Mouse (Mus musculus) intestine, postnatal 0 days (tissue): ENCODE measurements around the gene Smyd1. TPM values are rescaled to one million over a fixed set of nuclear protein-coding genes. Genes with fewer than 3 reads are reported as not detected.
"Not testable (repeated sequence)": the region's sequence is repeated elsewhere in the genome, so short reads cannot be mapped to it uniquely, and the experiment has no call there.

Experiments
- ATAC-seq: fragments of 200-750 bp; cut with Nextera tagmentation; 2 replicates; pipeline ENCODE4 v1.8.0; 2017; ENCODE audit warnings: mild to moderate bottlenecking, moderate TSS enrichment, moderate library complexity
- H3K27ac ChIP-seq: fragments of 300-500 bp; sonication (generic); 2 replicates; pipeline ENCODE4 v1.5.1; 2014; ENCODE audit warnings: mild to moderate bottlenecking, low read depth, low read length, moderate library complexity
- H3K27me3 ChIP-seq: fragments of 300-500 bp; sonication (generic); replicated peaks from 2 replicates; pipeline ENCODE4 v1.6.1; 2014; ENCODE audit warnings: low read length, mixed read lengths; ENCODE audit not compliant: control insufficient read depth, insufficient read depth
- H3K36me3 ChIP-seq: fragments of 300-500 bp; sonication (generic); 2 replicates; pipeline ENCODE4 v1.6.1; 2014; ENCODE audit warnings: mild to moderate bottlenecking, moderate library complexity; ENCODE audit not compliant: control insufficient read depth, insufficient read depth
- H3K4me1 ChIP-seq: fragments of 300-500 bp; sonication (generic); replicated peaks from 2 replicates; pipeline ENCODE4 v1.6.1; 2014; ENCODE audit warnings: antibody characterized with exemption, low read length, mixed read lengths; ENCODE audit not compliant: control insufficient read depth, insufficient read depth
- H3K4me2 ChIP-seq: fragments of 300-500 bp; sonication (generic); replicated peaks from 2 replicates; pipeline ENCODE4 v1.6.1; 2014; ENCODE audit warnings: low read depth, mild to moderate bottlenecking, moderate library complexity
- H3K4me3 ChIP-seq: fragments of 300-500 bp; sonication (generic); 2 replicates; pipeline ENCODE4 v1.5.1; 2014; ENCODE audit warnings: low read depth, low read length
- H3K9ac ChIP-seq: fragments of 300-500 bp; sonication (generic); 2 replicates; pipeline ENCODE4 v1.6.1; 2014; ENCODE audit warnings: mild to moderate bottlenecking, low read depth, low read length
- H3K9me3 ChIP-seq: fragments of 300-500 bp; sonication (generic); 2 replicates; pipeline ENCODE4 v1.6.1; 2016; ENCODE audit warnings: mixed run types; ENCODE audit not compliant: control insufficient read depth
- CTCF ChIP-seq: sonication (generic); IDR thresholded peaks from 2 replicates; pipeline ENCODE4 v1.5.1; 2016; ENCODE audit warnings: low read depth, mild to moderate bottlenecking, control low read depth, antibody characterized with exemption, moderate library complexity
- WGBS: fragments of 180-500 bp; shearing (Covaris S2); extraction: QIAGEN DNeasy Blood & Tissue Kit; methylation state at CpG from one replicate; pipeline ENCODE4 v1.1.7; 2014; 5-methylcytosine and 5-hydroxymethylcytosine counted together
- polyA plus RNA-seq: library from polyadenylated mRNA; unstranded; fragments of >200 nt; fragmentation: Nextera tagmentation; extraction: Ambion mirVana; gene quantifications from 2 replicates; pipeline ENCODE4 v1.2.1, GENCODE M21; 2015

Smyd1 gene
- polyA plus RNA-seq, 1 experiment from 2014 or later, result 0.13 TPM

DNA sequence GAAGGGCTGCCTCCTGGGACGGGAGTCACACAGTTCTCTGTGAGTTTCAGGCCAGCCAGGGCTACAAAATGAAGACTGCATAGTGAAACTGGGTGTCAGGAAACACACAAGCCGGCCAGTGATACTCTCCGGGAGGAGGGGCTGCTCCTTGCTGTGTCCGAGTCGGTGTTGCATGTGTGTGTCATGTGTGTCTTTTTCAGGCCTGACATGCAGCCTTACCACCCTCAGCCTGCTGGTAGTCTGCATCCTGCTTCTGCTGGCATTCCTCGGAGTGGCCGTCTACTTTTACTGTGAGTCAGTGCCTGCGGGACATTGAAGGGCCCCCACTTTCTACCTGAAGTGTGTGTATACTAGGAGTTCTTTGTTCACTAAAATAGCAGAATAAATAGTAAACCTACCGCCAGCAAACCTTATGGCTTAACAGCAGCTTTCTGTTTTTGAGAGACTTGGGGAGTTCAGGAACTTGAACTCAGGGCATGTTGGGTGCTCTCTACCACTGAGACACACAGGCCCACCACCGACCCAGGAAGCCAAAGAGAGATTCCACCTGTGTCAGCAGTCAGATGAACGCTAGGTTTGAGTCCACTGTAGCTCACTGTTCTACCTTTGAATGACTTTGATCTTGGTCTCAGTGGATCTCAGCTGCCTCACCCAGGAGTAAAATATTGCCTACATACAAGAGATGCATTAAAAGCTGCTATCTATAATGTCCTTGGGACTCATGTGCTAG lies 10.4 kb upstream of the Smyd1 start:
- Histone ChIP-seq H3K27me3 (no peaks in the 10 kb centered on the region), H3K4me3 (no peak overlapping the region), H3K9ac (no peak overlapping the region), H3K9me3 (no peaks in the 10 kb centered on the region), H3K27ac (no peak overlapping the region), H3K4me1 (no peaks in the 10 kb centered on the region), H3K36me3 (no peaks in the 10 kb centered on the region), H3K4me2 (no peak overlapping the region)
- 84% methylated on average over 11 of the region's 11 CpGs for WGBS
- ATAC-seq, result no peak
- no peak for TF ChIP-seq CTCF

DNA sequence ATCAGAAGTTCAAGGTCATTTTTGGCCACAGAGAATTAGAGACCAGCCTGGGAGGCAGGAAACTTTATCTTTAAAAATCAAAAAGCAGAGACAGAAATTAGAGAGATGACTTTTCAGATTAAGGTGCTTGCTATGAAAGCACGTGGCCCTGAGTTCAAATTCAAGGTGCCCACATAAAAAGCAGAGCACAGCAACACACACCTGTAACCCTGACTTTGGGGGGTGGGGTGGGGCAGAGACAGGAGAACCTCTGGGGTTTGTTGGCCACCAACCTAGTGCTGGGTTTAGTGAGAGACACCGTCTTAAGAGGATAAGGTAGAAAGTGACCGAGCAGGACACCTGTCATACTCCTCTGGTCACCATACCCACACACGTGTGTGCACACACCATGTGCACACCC lies 9.5 kb upstream of the Smyd1 start:
- not testable (repeated sequence) for H3K9me3 ChIP-seq, H3K27ac ChIP-seq, ATAC-seq, H3K9ac ChIP-seq, H3K4me1 ChIP-seq, H3K27me3 ChIP-seq, H3K36me3 ChIP-seq, H3K4me2 ChIP-seq, H3K4me3 ChIP-seq
- 79% methylated on average over 1 of the region's 4 CpGs for WGBS

DNA sequence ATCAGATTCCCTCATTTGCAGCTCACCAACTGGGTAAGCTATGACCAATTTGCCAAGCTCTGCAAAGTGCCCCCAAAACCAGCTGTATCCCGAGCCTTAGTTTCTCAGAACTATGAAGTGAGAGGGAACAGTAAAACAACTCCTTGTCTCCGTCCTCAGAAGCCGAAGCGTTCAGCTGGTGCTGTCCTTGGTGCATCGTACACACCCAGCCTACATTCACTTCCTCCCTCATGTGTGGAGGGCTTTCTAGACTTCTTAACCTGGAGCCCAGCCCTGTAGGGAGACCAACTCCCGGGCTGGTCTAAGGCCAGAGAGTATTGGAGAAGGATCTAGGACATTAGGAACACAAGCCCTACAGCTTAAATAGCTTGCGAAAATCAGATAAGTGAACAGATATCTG lies 8.5 kb upstream of the Smyd1 start:
- no peak overlapping the region for H3K4me3 ChIP-seq

DNA sequence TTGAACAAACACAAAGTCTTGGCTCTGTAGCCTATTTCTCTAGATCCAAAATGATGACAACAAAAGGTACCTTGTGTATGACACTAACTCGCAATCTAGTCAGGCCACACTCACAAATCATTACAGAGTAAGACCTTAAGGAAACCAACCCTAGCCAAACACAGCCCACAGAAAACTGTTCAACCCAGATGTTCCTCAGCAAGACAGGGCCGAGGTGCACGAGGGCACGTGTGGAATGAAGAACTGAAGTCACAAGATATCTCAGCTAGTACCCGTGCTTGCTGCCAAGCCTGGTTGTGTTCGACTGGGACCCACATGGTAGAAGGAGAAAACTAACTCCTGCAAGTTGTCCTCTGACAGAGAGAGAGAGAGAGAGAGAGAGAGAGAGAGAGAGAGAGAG lies 7.8 kb upstream of the Smyd1 start:
- H3K4me3 ChIP-seq, result no peak overlapping the region
- no peak for TF ChIP-seq CTCF
- no peak for ATAC-seq
- WGBS, result 86% methylated on average over 6 of the region's 6 CpGs
- no peaks in the 10 kb centered on the region for H3K27me3 ChIP-seq
- no peak overlapping the region for H3K9ac ChIP-seq
- H3K27ac ChIP-seq, result no peak overlapping the region
- H3K4me1 ChIP-seq, result no peaks in the 10 kb centered on the region
- H3K36me3 ChIP-seq, result no peaks in the 10 kb centered on the region
- H3K4me2 ChIP-seq, result no peak overlapping the region
- H3K9me3 ChIP-seq, result no peaks in the 10 kb centered on the region

More for the DNA sequence above, 8.5 kb upstream of the Smyd1 start:
- no peak for TF ChIP-seq CTCF
- no peaks in the 10 kb centered on the region for H3K9me3 ChIP-seq
- H3K4me1 ChIP-seq, result no peaks in the 10 kb centered on the region
- H3K36me3 ChIP-seq, result no peaks in the 10 kb centered on the region
- H3K27me3 ChIP-seq, result no peaks in the 10 kb centered on the region
- H3K4me2 ChIP-seq, result no peak overlapping the region
- no peak for ATAC-seq
- 74% methylated on average over 7 of the region's 7 CpGs for WGBS
- no peak overlapping the region for H3K27ac ChIP-seq
- H3K9ac ChIP-seq, result no peak overlapping the region

DNA sequence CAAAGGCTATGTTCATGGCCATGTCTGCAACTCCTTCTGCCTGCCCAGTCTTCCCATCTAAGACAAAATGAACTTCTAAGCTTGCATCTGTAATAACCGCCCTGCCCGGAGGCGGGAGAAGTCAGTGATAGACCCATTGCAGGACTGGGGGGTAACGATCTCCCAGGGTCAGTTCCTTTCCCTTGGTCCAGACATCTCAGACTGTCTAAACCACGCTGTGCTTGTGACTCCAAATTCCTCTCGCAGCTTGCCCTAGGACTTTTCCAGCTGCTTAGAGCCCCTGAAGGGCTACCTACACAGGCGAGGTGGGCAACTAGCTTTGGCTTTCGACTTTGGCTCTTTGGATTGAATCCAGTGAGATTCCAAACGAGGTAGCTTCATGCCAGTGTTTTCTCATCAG lies 2.8 kb upstream of the Smyd1 start:
- 89% methylated on average over 9 of the region's 9 CpGs for WGBS
- Histone ChIP-seq H3K4me1 (no peaks in the 10 kb centered on the region), H3K27ac (no peak overlapping the region), H3K4me2 (no peak overlapping the region), H3K9ac (no peak overlapping the region), H3K9me3 (no peaks in the 10 kb centered on the region), H3K36me3 (no peaks in the 10 kb centered on the region), H3K4me3 (no peak overlapping the region), H3K27me3 (no peaks in the 10 kb centered on the region)
- no peak for ATAC-seq
- TF ChIP-seq CTCF, result no peak

DNA sequence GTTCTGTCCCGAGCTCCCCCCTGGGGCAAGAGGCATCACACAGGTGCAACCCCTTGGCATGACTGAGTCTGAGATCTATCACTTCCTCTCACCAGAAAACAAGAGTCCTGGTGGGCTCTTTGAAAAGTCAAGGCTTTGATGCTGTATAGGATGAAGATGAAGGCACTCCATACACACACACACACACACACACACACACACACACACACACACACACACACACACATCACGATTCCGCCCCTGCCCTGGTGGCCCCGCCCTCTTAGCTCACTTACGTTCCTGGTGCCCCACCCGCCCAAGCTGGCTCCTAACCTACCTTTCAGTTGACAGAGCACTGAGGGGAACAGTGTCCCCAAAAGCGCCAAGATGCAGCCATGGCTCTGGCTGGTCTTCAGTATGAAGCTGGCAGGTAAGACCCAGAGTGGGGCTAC lies 473 bp upstream of the Smyd1 start, which contains the start of gene Cd8b1:
Gene Cd8b1, plus strand, starts transcription at position 298 of the 431 bp plus-strand sequence.
- H3K9me3 ChIP-seq, result no peaks in the 10 kb centered on the region
- no peak within 1 kb of the TSS for H3K4me3 ChIP-seq
- no peaks in the 10 kb centered on the region for H3K27me3 ChIP-seq
- H3K36me3 ChIP-seq, result no peaks in the 10 kb centered on the region
- WGBS, result 57% methylated on average over 7 of the region's 7 CpGs
- no peak within 1 kb of the TSS for H3K9ac ChIP-seq
- TF ChIP-seq CTCF, result no peak
- ATAC-seq, result no peak
- H3K4me2 ChIP-seq, result no peak within 1 kb of the TSS
- no peaks in the 10 kb centered on the region for H3K4me1 ChIP-seq
- H3K27ac ChIP-seq, result no peak within 1 kb of the TSS

DNA sequence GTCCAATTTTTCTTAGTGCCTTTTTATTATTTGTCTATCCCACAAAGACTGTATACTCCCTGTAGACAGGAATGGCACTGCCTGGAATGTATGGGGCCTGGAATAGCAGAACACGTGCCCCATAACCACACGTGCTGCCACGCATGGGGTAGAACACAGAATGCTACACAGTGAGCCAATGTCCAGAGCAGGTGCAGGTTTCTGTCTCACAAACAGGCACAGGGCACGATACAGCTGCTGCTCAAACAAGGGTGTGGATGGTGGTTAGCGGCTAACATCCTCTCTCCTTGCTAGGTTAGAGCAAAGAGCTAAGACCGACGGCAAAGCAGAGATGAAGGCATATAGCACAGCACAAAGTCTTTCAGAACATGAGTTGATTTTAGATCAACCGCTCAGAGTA lies 14.5 kb downstream of the Smyd1 start:
- H3K27me3 ChIP-seq, result no peaks in the 10 kb centered on the region
- no peak overlapping the region for H3K27ac ChIP-seq
- no peaks in the 10 kb centered on the region for H3K9me3 ChIP-seq
- no peak overlapping the region for H3K9ac ChIP-seq
- no peak overlapping the region for H3K4me2 ChIP-seq
- H3K36me3 ChIP-seq, result no peaks in the 10 kb centered on the region
- 83% methylated on average over 8 of the region's 8 CpGs for WGBS
- TF ChIP-seq CTCF, result no peak
- H3K4me1 ChIP-seq, result no peaks in the 10 kb centered on the region
- H3K4me3 ChIP-seq, result no peak overlapping the region
- ATAC-seq, result no peak
